Mouse (Mus musculus) liver, postnatal 0 days (tissue): Measurements from ENCODE around the gene Tm4sf5. TPM values are rescaled to one million over a fixed set of nuclear protein-coding genes. Genes with fewer than 3 reads are reported as not detected.

Experiments used
- ATAC-seq: fragments of 200-750 bp; cut with Nextera tagmentation; 2 replicates; pipeline ENCODE4 v1.8.0; 2017; ENCODE audit warnings: mild to moderate bottlenecking, moderate library complexity
- DNase-seq: peaks from one replicate; pipeline ENCODE4 v3.0.0-alpha.2; 2016
- H3K27ac ChIP-seq: fragments of 300-500 bp; sonication (generic); 2 replicates; pipeline ENCODE4 v1.5.1; 2014; ENCODE audit warnings: antibody characterized with exemption, moderate library complexity, mild to moderate bottlenecking, low read depth
- H3K27me3 ChIP-seq: fragments of 300-500 bp; sonication (generic); 2 replicates; pipeline ENCODE4 v1.6.1; 2014; ENCODE audit warnings: low read length, control low read depth, mixed read lengths; ENCODE audit not compliant: insufficient read depth
- H3K36me3 ChIP-seq: fragments of 300-500 bp; sonication (generic); replicated peaks from 2 replicates; pipeline ENCODE4 v1.6.1; 2014; ENCODE audit warnings: mild to moderate bottlenecking, control low read depth, low read length, moderate library complexity, mixed read lengths; ENCODE audit not compliant: insufficient read depth
- H3K4me1 ChIP-seq: fragments of 300-500 bp; sonication (generic); 2 replicates; pipeline ENCODE4 v1.6.1; 2014; ENCODE audit warnings: antibody characterized with exemption, mild to moderate bottlenecking, control low read depth; ENCODE audit not compliant: insufficient read depth
- H3K4me2 ChIP-seq: fragments of 300-500 bp; sonication (generic); 2 replicates; pipeline ENCODE4 v1.6.1; 2014; ENCODE audit warnings: low read depth, mild to moderate bottlenecking, low read length, moderate library complexity, mixed read lengths
- H3K4me3 ChIP-seq: fragments of 300-500 bp; sonication (generic); 2 replicates; pipeline ENCODE4 v1.5.1; 2014; ENCODE audit warnings: low read depth, low read length
- H3K9ac ChIP-seq: fragments of 300-500 bp; sonication (generic); replicated peaks from 2 replicates; pipeline ENCODE4 v1.6.1; 2014; ENCODE audit warnings: mild to moderate bottlenecking, moderate library complexity
- H3K9me3 ChIP-seq: fragments of 300-500 bp; sonication (generic); 2 replicates; pipeline ENCODE4 v1.6.1; 2016; ENCODE audit warnings: mild to moderate bottlenecking, control low read depth, low read length, mixed read lengths
- CTCF ChIP-seq: sonication (generic); IDR thresholded peaks from 2 replicates; pipeline ENCODE4 v1.5.1; 2016; ENCODE audit warnings: antibody characterized with exemption, low read depth
- EP300 ChIP-seq: IDR thresholded peaks from 2 replicates; pipeline ENCODE4 v1.6.1; 2016; ENCODE audit warnings: antibody characterized with exemption, low read depth, mild to moderate bottlenecking
- WGBS: fragments of 180-500 bp; shearing (Covaris S2); extraction: QIAGEN DNeasy Blood & Tissue Kit; methylation state at CpG from one replicate; pipeline ENCODE4 v1.1.7; 2014; ENCODE audit not compliant: insufficient replicate concordance; 5-methylcytosine and 5-hydroxymethylcytosine counted together
- polyA plus RNA-seq: library from polyadenylated mRNA; unstranded; fragments of >200 nt; fragmentation: Nextera tagmentation; extraction: Ambion mirVana; gene quantifications from 2 replicates; pipeline ENCODE4 v1.2.1, GENCODE M21; 2015

The Tm4sf5 gene
- 1.7 and 2.8 TPM in 2 replicates for polyA plus RNA-seq

DNA sequence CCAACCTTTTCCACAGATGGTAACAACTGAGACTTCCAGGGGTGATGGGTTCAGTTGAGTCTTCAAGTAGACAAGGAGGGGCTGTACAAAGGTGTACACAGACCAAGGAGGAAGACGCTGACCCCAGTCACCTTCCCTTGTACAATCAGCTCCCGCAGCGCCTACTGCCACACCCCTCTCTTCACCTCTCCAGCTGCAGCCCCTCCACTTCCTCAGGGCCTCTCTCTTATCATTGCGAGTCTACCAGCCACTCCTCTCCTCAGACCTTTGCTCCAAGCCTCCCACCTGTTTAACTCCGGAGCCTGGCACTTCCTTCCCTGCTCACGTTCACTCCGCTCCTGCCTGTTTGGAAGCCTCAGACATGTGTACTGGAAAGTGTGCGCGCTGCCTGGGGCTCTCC is at the start of gene Tm4sf5:
Tm4sf5 (plus strand) TSS at position 275 of the 400 bp plus-strand sequence.
- H3K9ac ChIP-seq: no peak within 1 kb of the TSS
- no peak for ATAC-seq

DNA sequence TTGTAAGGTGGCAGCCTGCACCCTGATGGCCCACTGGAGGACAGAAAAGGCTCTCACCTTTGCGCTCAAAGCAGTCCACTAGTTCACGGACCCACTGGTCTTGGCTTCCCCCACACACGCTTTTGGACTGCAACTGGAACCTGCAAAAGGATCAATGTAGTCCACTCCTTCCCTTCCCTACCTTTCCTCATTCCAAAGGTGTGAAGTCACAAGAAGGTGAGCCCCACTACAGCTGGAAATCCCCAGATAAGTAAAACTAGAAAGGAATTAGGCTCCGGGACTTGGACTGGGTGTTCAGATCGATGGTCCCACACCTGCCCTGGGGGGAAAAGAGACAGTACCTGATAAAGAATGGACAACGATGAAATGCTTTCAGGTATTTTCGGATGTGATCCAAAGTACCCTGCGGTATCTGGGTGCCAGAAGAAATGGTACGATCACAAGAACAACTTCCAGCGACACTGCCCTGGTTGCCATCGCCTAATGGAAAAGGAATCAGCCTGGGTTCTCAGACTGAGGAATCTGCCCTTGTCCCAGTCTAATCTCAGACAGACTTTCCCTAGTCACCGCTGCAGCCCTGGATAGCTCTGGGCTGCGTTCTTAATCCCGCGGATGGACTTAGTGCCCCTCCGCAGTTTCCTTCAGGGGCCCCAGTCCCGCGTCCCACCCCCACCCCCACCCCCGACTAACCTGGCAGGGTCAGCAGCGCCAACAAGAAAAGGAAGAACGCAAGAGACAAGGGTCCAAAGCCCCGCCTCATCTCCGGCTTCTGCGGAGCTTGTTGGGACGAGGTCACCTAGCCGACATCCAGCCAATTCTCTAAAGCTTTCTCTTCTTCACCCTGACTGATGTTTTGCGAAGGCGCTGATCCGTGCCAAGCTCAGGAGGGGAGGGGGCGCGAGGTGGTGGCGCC is 46.1 kb upstream of the Tm4sf5 start, which contains the start of gene Zmynd15:
Zmynd15 (plus strand) TSS at position 746 of the 913 bp plus-strand sequence.
- no peak for DNase-seq
- 16% methylated on average over 30 of the region's 32 CpGs for WGBS
- Histone ChIP-seq H3K4me3 (peak within 1 kb of the TSS; percentile 58), H3K4me1 (peaks cover 4% of the 10 kb centered on the region), H3K4me2 (peak within 1 kb of the TSS; percentile 82), H3K9ac (peak within 1 kb of the TSS; percentile 63), H3K9me3 (no peaks in the 10 kb centered on the region), H3K27ac (peak within 1 kb of the TSS; percentile 66), H3K27me3 (peaks cover 21% of the 10 kb centered on the region), H3K36me3 (no peaks in the 10 kb centered on the region)
- ATAC-seq: peak; percentile 8; the same call in 1 of the 2 replicates
- no peak for TF ChIP-seq CTCF
- no peak for TF ChIP-seq EP300

More for the DNA sequence above, at the start of gene Tm4sf5:
- Histone ChIP-seq H3K9me3 (no peaks in the 10 kb centered on the region), H3K4me2 (no peak within 1 kb of the TSS), H3K27ac (no peak within 1 kb of the TSS), H3K4me3 (no peak within 1 kb of the TSS), H3K36me3 (no peaks in the 10 kb centered on the region), H3K27me3 (no peaks in the 10 kb centered on the region), H3K4me1 (0 out of 2 replicates have a peak, but pooled peaks cover 11% of the 10 kb centered on the region)
- TF ChIP-seq EP300 (no peak), CTCF (no peak)
- DNase-seq: no peak
- 43% methylated on average over 9 of the region's 9 CpGs for WGBS

DNA sequence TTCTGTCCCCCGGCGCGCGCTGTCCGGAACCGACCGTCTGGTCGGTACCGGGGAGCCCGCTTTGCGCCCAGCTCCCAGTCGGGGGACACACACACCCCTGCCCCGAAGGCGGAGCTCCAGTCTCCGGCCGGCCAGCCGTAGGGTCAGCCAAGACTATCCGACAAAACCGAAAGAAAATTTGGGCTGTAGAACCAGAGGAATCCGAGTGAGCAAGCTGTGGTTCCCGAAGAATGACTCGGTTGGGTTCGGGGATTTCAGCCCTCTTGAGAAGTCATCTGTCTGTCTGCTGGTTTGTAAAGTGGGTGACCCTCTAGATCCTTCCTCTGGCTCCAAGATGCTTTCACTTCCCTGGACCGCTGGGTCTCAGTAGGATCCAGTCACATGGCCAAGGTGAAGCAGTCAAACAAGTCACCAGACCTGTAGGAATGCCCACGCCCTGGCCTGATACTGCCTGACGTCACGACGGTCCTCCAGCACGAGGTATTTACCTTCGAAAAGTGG is 45.4 kb upstream of the Tm4sf5 start, which contains the start of gene Cxcl16:
Cxcl16 (minus strand) TSS at position 384 of the 501 bp plus-strand sequence.
- no peak for TF ChIP-seq CTCF
- TF ChIP-seq EP300: no peak
- Histone ChIP-seq H3K27ac (peak within 1 kb of the TSS; percentile 66), H3K4me1 (peaks cover 3% of the 10 kb centered on the region; the same call in 1 of the 2 replicates), H3K9ac (peak within 1 kb of the TSS; percentile 63), H3K4me3 (peak within 1 kb of the TSS; percentile 58), H3K27me3 (peaks cover 25% of the 10 kb centered on the region), H3K36me3 (no peaks in the 10 kb centered on the region), H3K4me2 (peak within 1 kb of the TSS; percentile 82), H3K9me3 (no peaks in the 10 kb centered on the region)
- ATAC-seq: peak; percentile 54; the same call in 1 of the 2 replicates
- WGBS: 3% methylated on average over 30 of the region's 30 CpGs
- DNase-seq: no peak

DNA sequence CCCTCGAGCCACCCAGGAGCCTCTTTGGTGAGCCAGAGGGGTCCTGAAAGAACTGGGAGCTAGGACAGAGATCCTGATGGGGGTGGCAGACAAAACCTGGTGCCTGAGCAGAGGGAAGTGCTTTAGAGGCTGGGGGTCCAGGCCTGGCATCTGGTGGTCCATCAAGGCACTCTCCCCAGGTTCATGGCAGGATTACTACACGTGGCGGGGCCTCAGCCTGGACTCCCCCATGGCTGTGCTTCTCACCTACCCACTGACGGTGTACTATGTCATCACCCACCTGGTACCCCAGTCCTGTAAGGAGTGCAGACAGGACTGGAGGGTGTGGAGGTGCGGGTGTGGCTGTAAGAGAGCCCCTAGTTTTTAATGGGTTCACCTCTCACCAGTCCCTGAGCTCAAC is 41.1 kb upstream of the Tm4sf5 start:
- Histone ChIP-seq H3K27me3 (peaks cover 37% of the 10 kb centered on the region), H3K4me1 (no peaks in the 10 kb centered on the region; the same call in 1 of the 2 replicates), H3K27ac (no peak overlapping the region), H3K4me2 (no peak overlapping the region), H3K9ac (no peak overlapping the region), H3K9me3 (no peaks in the 10 kb centered on the region), H3K4me3 (no peak overlapping the region), H3K36me3 (no peaks in the 10 kb centered on the region)
- no peak for DNase-seq
- no peak for ATAC-seq
- WGBS: 81% methylated on average over 5 of the region's 5 CpGs
- TF ChIP-seq CTCF (no peak), EP300 (no peak)

DNA sequence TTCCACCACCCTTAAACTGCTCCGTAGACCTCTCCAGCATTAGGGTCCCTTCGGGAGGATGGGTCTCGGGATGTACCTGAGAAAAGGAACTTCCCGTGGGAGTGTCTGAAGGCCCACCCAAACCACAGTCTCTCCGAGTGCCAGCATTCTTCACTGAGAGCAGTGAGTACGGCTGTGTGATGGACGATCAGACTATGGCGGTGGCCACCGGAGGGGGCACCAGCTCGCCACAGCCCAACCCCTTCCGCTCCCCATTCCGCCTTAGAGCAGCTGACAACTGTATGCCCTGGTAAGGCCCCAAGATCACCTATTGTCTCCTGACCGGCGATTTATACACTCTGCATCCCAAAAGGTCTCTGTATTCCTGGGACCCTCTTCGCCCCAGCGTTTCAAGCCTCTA is 39.8 kb upstream of the Tm4sf5 start:
- TF ChIP-seq EP300 (no peak), CTCF (no peak)
- no peaks in the 10 kb centered on the region for H3K4me1 ChIP-seq
- peaks cover 30% of the 10 kb centered on the region for H3K27me3 ChIP-seq
- H3K27ac ChIP-seq: no peak overlapping the region
- ATAC-seq: no peak
- no peak overlapping the region for H3K9ac ChIP-seq
- H3K4me2 ChIP-seq: no peak overlapping the region
- H3K36me3 ChIP-seq: no peaks in the 10 kb centered on the region
- H3K4me3 ChIP-seq: no peak overlapping the region
- H3K9me3 ChIP-seq: no peaks in the 10 kb centered on the region
- WGBS: 31% methylated on average over 16 of the region's 16 CpGs
- DNase-seq: no peak

DNA sequence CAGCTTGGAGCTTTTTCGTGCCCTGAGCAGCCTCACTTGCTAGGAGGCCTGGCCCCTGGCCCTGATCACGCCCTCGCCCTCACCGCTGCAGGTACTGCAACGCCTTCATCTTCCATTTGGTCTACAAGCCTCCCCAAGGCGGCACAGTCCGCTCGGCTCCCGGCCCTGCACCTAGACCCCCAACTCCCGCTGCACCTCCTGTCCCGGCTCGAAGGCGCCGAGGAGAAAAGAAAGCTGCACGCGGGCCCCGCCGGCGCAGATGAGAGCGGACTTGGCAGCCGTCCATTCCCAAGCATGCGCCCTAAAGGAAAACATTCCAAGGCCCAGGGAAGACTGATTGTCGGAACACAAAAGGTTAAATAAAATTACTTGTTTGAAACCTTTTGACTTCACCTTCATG is 39.2 kb upstream of the Tm4sf5 start:
- Histone ChIP-seq H3K4me1 (no peaks in the 10 kb centered on the region), H3K4me2 (peak overlapping the region; percentile 46), H3K27ac (no peak overlapping the region), H3K27me3 (peaks cover 24% of the 10 kb centered on the region), H3K9me3 (no peaks in the 10 kb centered on the region), H3K9ac (no peak overlapping the region), H3K36me3 (no peaks in the 10 kb centered on the region), H3K4me3 (peak overlapping the region; percentile 14)
- TF ChIP-seq CTCF (no peak), EP300 (no peak)
- ATAC-seq (no peak), DNase-seq (no peak)
- 43% methylated on average over 23 of the region's 23 CpGs for WGBS
